Mouse (Mus musculus): ENCODE measurements around the gene Gm10320.
A peak's percentile ranks its signal among the peaks of the same experiment; 100 is the strongest.

Gene Gm10320

GRCm38 (mm10) chr13:98456398-98456797, 35.4 kb downstream of the Gm10320 start:
- DNase-seq, result no peak

DNA sequence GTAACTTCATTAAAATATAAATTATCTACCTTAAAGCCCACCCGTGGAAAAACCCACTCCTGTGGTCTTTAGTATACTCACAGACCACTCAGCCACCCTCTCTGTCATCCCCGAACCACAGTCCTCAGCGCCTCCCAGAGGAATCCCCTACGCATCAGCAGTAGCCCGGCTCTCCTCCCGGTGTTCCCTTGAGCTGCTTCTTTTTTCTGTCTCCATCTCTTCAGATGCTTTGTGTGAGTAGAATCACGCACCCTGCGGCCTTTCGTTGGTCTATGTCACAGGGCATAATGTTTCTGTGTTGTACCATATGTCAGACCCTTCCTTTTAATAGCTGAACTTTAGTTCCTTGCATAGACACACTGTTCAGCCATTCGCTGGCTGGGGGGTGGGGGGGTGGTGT, 36.2 kb downstream of the Gm10320 start:
- no peak for DNase-seq

DNA sequence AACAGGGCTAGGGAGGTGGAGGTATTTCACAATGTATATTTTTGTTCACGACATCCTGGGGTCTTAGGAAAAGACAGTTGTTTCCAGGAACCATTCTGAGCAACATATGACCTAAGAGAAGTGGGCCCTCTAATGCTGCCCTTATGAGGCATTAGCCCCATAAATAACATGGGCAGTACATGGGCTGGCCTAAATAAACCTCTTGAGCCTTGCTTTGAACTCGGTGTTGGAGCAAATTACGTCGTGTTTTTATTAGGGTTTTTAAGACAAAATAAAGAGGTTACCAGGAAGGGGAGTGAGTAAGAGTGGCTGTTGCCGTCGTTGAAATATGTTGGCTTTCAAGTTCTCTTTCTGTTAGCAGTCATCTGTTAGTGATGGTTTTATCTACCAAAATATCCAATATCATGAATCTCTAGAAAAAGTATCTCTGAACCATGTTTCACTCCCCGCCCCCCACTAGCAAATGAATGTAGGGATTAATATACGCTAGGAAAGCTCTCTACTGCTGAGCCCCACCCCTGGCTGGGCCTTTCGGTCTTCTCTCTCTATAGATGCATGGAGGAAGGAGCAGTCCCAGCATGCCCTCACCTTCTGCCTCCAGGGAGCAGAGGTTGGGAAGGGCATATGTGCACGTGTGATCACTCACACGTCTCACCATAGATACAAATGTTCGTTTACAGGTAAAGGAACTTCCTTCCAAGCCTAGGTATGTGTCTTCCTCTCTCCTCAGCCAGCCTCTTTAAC, 37.4 kb downstream of the Gm10320 start:
- no peak for DNase-seq

GRCm38 (mm10) chr13:98453146-98453545, 38.7 kb downstream of the Gm10320 start:
- DNase-seq, result no peak

GRCm38 (mm10) chr13:98448696-98449095, 43.1 kb downstream of the Gm10320 start:
- DNase-seq, result no peak

DNA sequence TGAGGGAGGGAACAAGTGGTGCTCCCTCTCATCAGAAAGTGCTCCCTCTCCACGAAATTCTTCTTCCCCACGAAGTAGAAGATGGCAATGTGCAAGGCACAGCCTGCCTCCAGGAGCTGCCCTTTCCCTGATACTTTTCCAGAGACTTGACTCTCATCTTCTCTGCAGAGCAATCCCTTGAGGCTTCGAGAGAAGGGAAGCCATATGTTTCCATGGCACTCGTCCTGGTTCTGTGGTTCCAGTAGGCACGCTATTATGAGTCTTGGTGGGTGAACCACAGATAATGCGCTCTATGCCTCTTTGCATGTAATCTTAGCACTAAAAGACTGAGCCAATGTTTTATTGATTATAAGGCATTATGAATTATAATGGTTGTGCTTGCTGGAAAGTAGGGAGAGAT, 44.1 kb downstream of the Gm10320 start:
- DNase-seq, result no peak

- DNase-seq, result no peak
These were observed 46.2 kb downstream of the Gm10320 start for GRCm38 (mm10) chr13:98445391-98446125.

- no peak for DNase-seq
These were observed 50.8 kb downstream of the Gm10320 start for GRCm38 (mm10) chr13:98441001-98441400.

DNA sequence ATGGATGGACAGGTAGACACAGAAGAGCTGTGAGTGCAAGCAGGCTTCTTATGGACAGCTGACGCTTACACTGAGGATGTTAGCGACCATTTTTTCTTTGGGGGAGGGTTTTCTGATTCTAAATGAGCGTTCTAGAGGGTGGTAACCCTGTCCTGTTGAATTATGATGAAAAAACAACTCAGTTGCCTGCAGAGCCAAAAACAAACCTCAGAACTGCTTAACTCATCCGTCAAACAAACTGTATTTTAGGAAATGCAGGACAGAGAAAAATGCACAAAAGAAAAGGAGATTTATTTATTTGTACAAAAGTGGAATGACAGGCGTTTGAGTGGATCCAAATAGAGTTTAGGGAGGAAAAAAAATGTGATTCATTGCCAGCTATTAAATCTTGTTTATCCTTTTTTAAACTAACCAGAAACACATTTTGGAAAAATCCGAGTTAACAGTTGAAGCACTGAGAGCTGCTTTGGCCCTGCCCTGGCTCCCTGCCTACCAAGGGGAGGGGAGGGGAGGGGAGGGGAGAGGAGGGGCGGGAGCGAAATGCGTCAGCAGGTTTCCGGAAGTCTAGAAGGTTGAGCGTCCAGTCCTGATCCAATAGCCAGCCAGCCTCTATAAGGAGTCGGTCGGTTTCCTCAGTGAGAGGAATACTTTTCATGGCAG, 51.4 kb downstream of the Gm10320 start:
- peak; percentile 71 to 79 for DNase-seq
